Mouse (Mus musculus) forebrain, postnatal 0 days (tissue): ENCODE results near the gene Slc25a39. TPM values are rescaled to one million over a fixed set of nuclear protein-coding genes. Genes with fewer than 3 reads are reported as not detected.

Source experiments
- ATAC-seq: fragments of 200-750 bp; cut with Nextera tagmentation; 2 replicates; pipeline ENCODE4 v1.8.0; 2017; ENCODE audit warnings: mild to moderate bottlenecking, moderate library complexity
- DNase-seq: peaks from one replicate; pipeline ENCODE4 v3.0.0-alpha.2; 2015
- H3K27ac ChIP-seq: fragments of 300-500 bp; sonication (generic); 2 replicates; pipeline ENCODE4 v1.5.1; 2014; ENCODE audit warnings: low read depth, mild to moderate bottlenecking, antibody characterized with exemption, low read length, moderate library complexity, mixed read lengths
- H3K27me3 ChIP-seq: fragments of 300-500 bp; sonication (generic); 2 replicates; pipeline ENCODE4 v1.6.1; 2014; ENCODE audit warnings: mild to moderate bottlenecking, low read length, mixed read lengths; ENCODE audit not compliant: insufficient read depth
- H3K36me3 ChIP-seq: fragments of 300-500 bp; sonication (generic); 2 replicates; pipeline ENCODE4 v1.6.1; 2014; ENCODE audit warnings: mild to moderate bottlenecking, moderate library complexity; ENCODE audit not compliant: insufficient read depth
- H3K4me1 ChIP-seq: fragments of 300-500 bp; sonication (generic); 2 replicates; pipeline ENCODE4 v1.6.1; 2014; ENCODE audit warnings: antibody characterized with exemption; ENCODE audit not compliant: insufficient read depth
- H3K4me2 ChIP-seq: fragments of 300-500 bp; sonication (generic); 2 replicates; pipeline ENCODE4 v1.6.1; 2014; ENCODE audit warnings: low read depth, mild to moderate bottlenecking, moderate library complexity
- H3K4me3 ChIP-seq: fragments of 300-500 bp; sonication (generic); 2 replicates; pipeline ENCODE4 v1.5.1; 2014; ENCODE audit warnings: low read depth, low read length, mixed read lengths
- H3K9ac ChIP-seq: fragments of 300-500 bp; sonication (generic); 2 replicates; pipeline ENCODE4 v1.6.1; 2014; ENCODE audit warnings: mild to moderate bottlenecking
- H3K9me3 ChIP-seq: fragments of 300-500 bp; sonication (generic); 2 replicates; pipeline ENCODE4 v1.6.1; 2016; ENCODE audit warnings: low read length
- CTCF ChIP-seq: sonication (generic); IDR thresholded peaks from 2 replicates; pipeline ENCODE4 v1.5.1; 2016; ENCODE audit warnings: antibody characterized with exemption, control low read depth, low read depth
- WGBS: fragments of 180-500 bp; shearing (Covaris S2); extraction: QIAGEN DNeasy Blood & Tissue Kit; methylation state at CpG from one replicate; pipeline ENCODE4 v1.1.7; 2014; 5-methylcytosine and 5-hydroxymethylcytosine counted together
- polyA plus RNA-seq: library from polyadenylated mRNA; unstranded; fragments of >200 nt; fragmentation: Nextera tagmentation; extraction: Ambion mirVana; gene quantifications from 2 replicates; pipeline ENCODE4 v1.2.1, GENCODE M21; 2015
- total RNA-seq: library from RNA; depleted of rRNA; stranded (reverse); fragments of >200 nt; gene quantifications from 2 replicates; pipeline ENCODE4 v1.2.3, GENCODE M21; 2014

Gene Slc25a39
- total and polyA plus RNA-seq, 2 experiments from 2014 or later: 114 to 129 TPM

GRCm38 (mm10) chr11:102442089-102442488 lies 34.3 kb upstream of the Slc25a39 start:
- Histone ChIP-seq H3K4me3 (no peak overlapping the region), H3K36me3 (peaks cover 58% of the 10 kb centered on the region), H3K27me3 (no peaks in the 10 kb centered on the region), H3K9ac (no peak overlapping the region), H3K4me2 (no peak overlapping the region), H3K4me1 (peaks cover 25% of the 10 kb centered on the region), H3K27ac (no peak overlapping the region), H3K9me3 (no peaks in the 10 kb centered on the region)
- no peak for TF ChIP-seq CTCF
- no peak for DNase-seq
- WGBS: 89% methylated on average over 6 of the region's 6 CpGs
- ATAC-seq: no peak

- no peak for ATAC-seq
- no peaks in the 10 kb centered on the region for H3K27me3 ChIP-seq
- no peak overlapping the region for H3K4me3 ChIP-seq
- peaks cover 26% of the 10 kb centered on the region for H3K4me1 ChIP-seq
- no peak overlapping the region for H3K9ac ChIP-seq
- TF ChIP-seq CTCF: peak; percentile 43
- no peak overlapping the region for H3K27ac ChIP-seq
- peak; percentile 35 for DNase-seq
- H3K4me2 ChIP-seq: no peak overlapping the region
- H3K36me3 ChIP-seq: peaks cover 61% of the 10 kb centered on the region
- no peaks in the 10 kb centered on the region for H3K9me3 ChIP-seq
- WGBS: 82% methylated on average over 3 of the region's 3 CpGs
These were observed 33.7 kb upstream of the Slc25a39 start for GRCm38 (mm10) chr11:102441434-102441833.

- DNase-seq (no peak), ATAC-seq (no peak)
- Histone ChIP-seq H3K36me3 (peaks cover 73% of the 10 kb centered on the region), H3K27ac (no peak overlapping the region), H3K9ac (no peak overlapping the region), H3K4me3 (no peak overlapping the region), H3K4me2 (no peak overlapping the region), H3K4me1 (peaks cover 19% of the 10 kb centered on the region), H3K9me3 (no peaks in the 10 kb centered on the region), H3K27me3 (no peaks in the 10 kb centered on the region)
- TF ChIP-seq CTCF: no peak
- 84% methylated on average over 8 of the region's 8 CpGs for WGBS
These were observed 32.5 kb upstream of the Slc25a39 start for GRCm38 (mm10) chr11:102440255-102440654.

- H3K9ac ChIP-seq: 0 out of 2 replicates have a peak overlapping the region, but pooled peaks have one; percentile 47
- 71% methylated on average over 14 of the region's 14 CpGs for WGBS
- no peak overlapping the region for H3K4me3 ChIP-seq
- ATAC-seq (no peak), DNase-seq (no peak)
- H3K4me1 ChIP-seq: peaks cover 14% of the 10 kb centered on the region
- H3K27ac ChIP-seq: peak overlapping the region; percentile 45; the same call in 1 of the 2 replicates
- no peaks in the 10 kb centered on the region for H3K27me3 ChIP-seq
- no peaks in the 10 kb centered on the region for H3K9me3 ChIP-seq
- no peak overlapping the region for H3K4me2 ChIP-seq
- H3K36me3 ChIP-seq: peaks cover 78% of the 10 kb centered on the region
- TF ChIP-seq CTCF: no peak
These were observed 31.6 kb upstream of the Slc25a39 start for GRCm38 (mm10) chr11:102439093-102440082.

GRCm38 (mm10) chr11:102438212-102439092 lies 30.7 kb upstream of the Slc25a39 start:
- peak; percentile 82 for TF ChIP-seq CTCF
- Histone ChIP-seq H3K27ac (peak overlapping the region; percentile 64; the same call in 1 of the 2 replicates), H3K4me3 (peak overlapping the region; percentile 25), H3K9me3 (no peaks in the 10 kb centered on the region), H3K9ac (peak overlapping the region; percentile 47), H3K36me3 (peaks cover 77% of the 10 kb centered on the region), H3K4me2 (peak overlapping the region; percentile 55), H3K27me3 (no peaks in the 10 kb centered on the region), H3K4me1 (peaks cover 12% of the 10 kb centered on the region)
- ATAC-seq: peak; percentile 47
- 12% methylated on average over 77 of the region's 77 CpGs for WGBS
- peak; percentile 87 for DNase-seq

GRCm38 (mm10) chr11:102437120-102438061 lies 29.6 kb upstream of the Slc25a39 start:
- Histone ChIP-seq H3K4me1 (peaks cover 12% of the 10 kb centered on the region), H3K27me3 (no peaks in the 10 kb centered on the region), H3K36me3 (peaks cover 76% of the 10 kb centered on the region), H3K4me3 (peak overlapping the region; percentile 25), H3K27ac (peak overlapping the region; percentile 64), H3K9me3 (no peaks in the 10 kb centered on the region), H3K9ac (peak overlapping the region; percentile 47), H3K4me2 (peak overlapping the region; percentile 55)
- ATAC-seq (peak; percentile 26), DNase-seq (peak; percentile 75)
- peak; percentile 50 for TF ChIP-seq CTCF
- 9% methylated on average over 87 of the region's 87 CpGs for WGBS
